Mouse (Mus musculus) heart, postnatal 4 days (tissue): ENCODE data around the gene Prkag3. TPM values are rescaled to one million over a fixed set of nuclear protein-coding genes. Genes with fewer than 3 reads are reported as not detected.

Source experiments
- DNase-seq: peaks from one replicate; pipeline ENCODE4 v3.0.0; 2021
- total RNA-seq, 2 experiments: library from RNA; stranded (reverse); gene quantifications; 2 replicates each; pipeline ENCODE4 v1.2.3; 2021

Gene Prkag3
- 1 to 10 TPM; 3.7 to 4.1 TPM for total RNA-seq

GRCm38 (mm10) chr1:74748643-74749271 is at the start of gene Prkag3:
Prkag3 (minus strand) TSS chr1:74749221.
- peak; percentile 84 for DNase-seq

GRCm38 (mm10) chr1:74797459-74797858 is 48.4 kb upstream of the Prkag3 start:
- no peak for DNase-seq

GRCm38 (mm10) chr1:74795145-74795529 is 46.1 kb upstream of the Prkag3 start:
- no peak for DNase-seq

- DNase-seq: no peak
Observed at GRCm38 (mm10) chr1:74794487-74795144, 45.6 kb upstream of the Prkag3 start.

- no peak for DNase-seq
Observed at GRCm38 (mm10) chr1:74792831-74793660, 44.0 kb upstream of the Prkag3 start.

- DNase-seq: no peak
Observed at GRCm38 (mm10) chr1:74791249-74791648, 42.2 kb upstream of the Prkag3 start, which contains the start of gene Wnt10a. Wnt10a (plus strand) TSS chr1:74791516.

- no peak for DNase-seq
Observed at GRCm38 (mm10) chr1:74790095-74790494, 41.1 kb upstream of the Prkag3 start.

GRCm38 (mm10) chr1:74788603-74789176 is 39.7 kb upstream of the Prkag3 start:
- DNase-seq: no peak

- peak; percentile 86 for DNase-seq
Observed at GRCm38 (mm10) chr1:74787846-74788245, 38.8 kb upstream of the Prkag3 start.

- peak; percentile 77 for DNase-seq
Observed at GRCm38 (mm10) chr1:74784041-74784759, 35.2 kb upstream of the Prkag3 start.

GRCm38 (mm10) chr1:74783554-74783953 is 34.5 kb upstream of the Prkag3 start:
- no peak for DNase-seq

- DNase-seq: no peak
Observed at GRCm38 (mm10) chr1:74782045-74782444, 33.0 kb upstream of the Prkag3 start.

- no peak for DNase-seq
Observed at GRCm38 (mm10) chr1:74778934-74779486, 30.0 kb upstream of the Prkag3 start.

GRCm38 (mm10) chr1:74775816-74776215 is 26.8 kb upstream of the Prkag3 start:
- DNase-seq: peak; percentile 44

- no peak for DNase-seq
Observed at GRCm38 (mm10) chr1:74774062-74774461, 25.0 kb upstream of the Prkag3 start.

GRCm38 (mm10) chr1:74773136-74773535 is 24.1 kb upstream of the Prkag3 start:
- peak; percentile 82 for DNase-seq

GRCm38 (mm10) chr1:74771931-74772620 is 23.1 kb upstream of the Prkag3 start:
- no peak for DNase-seq

GRCm38 (mm10) chr1:74771845-74771930 is 22.7 kb upstream of the Prkag3 start, which contains the start of gene Wnt6:
Wnt6 (plus strand) TSS chr1:74771892.
- DNase-seq: no peak

GRCm38 (mm10) chr1:74771467-74771844 is 22.4 kb upstream of the Prkag3 start:
- no peak for DNase-seq

- no peak for DNase-seq
Observed at GRCm38 (mm10) chr1:74770727-74771466, 21.9 kb upstream of the Prkag3 start.

- DNase-seq: peak; percentile 81
Observed at GRCm38 (mm10) chr1:74763081-74763480, 14.1 kb upstream of the Prkag3 start.
